In the genomic region with DNA sequence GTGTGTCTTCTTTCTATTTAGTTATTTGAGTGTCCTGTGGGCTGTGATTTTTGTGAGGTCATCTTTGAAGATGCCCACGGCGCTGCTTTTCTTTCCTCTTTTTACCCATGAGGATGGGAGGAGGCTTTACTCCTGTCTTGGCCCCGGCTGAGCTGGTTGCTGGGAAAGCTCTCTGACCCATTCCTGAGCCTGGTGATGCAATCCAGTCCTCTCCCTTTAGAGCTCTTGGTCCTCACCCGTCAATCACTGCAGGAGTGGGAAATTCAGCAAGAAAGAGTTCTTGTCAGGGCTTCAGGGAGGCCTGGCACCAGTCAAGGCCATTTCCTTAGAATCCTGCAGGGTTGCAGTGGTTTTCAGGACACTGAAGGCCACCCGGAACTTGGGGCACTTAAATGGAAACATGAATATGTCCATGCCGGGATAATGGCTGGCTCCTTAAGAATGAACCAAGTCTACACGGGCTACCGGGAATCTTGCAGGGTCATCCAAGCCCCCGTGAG, we compare ENCODE assay signal across 13 mouse cellular contexts.
"Had no signal": no experiment of that assay in that cellular context is flagged by ENCODE, and none has a peak within 500 bp of the region (broad histone marks: within the 10 kb centered on the region; RNA-seq: fewer than 3 reads in every experiment).

No protein-coding gene starts in this region.

- DNase-seq: kidney, postnatal 25 days; liver; liver, embryonic 13.5 days; liver, postnatal 0 days; lung, postnatal 14 days; right cerebral cortex, adult 18-20 months; right cerebral cortex, postnatal 25 days; thymus, postnatal 36 days had no signal

- H3K9me3 ChIP-seq: liver, embryonic 13.5 days; lung, embryonic 15.5 days; midbrain, embryonic 12.5 days had no signal

- H3K4me3 ChIP-seq: limb, embryonic 12.5 days; liver, embryonic 13.5 days; lung, embryonic 15.5 days; megakaryocyte, embryonic 14.5 days; midbrain, embryonic 12.5 days had no signal

- ATAC-seq: liver, postnatal 0 days had no signal

- H3K4me1 ChIP-seq: liver, embryonic 13.5 days; lung, embryonic 15.5 days had no signal

- H3K27ac ChIP-seq: limb, embryonic 12.5 days; liver, embryonic 13.5 days; lung, embryonic 15.5 days; macrophage; midbrain, embryonic 12.5 days had no signal

- H3K27me3 ChIP-seq: limb, embryonic 12.5 days; liver, embryonic 13.5 days; lung, embryonic 15.5 days; midbrain, embryonic 12.5 days had no signal

- H3K9ac ChIP-seq: limb, embryonic 12.5 days; liver, embryonic 13.5 days; liver, postnatal 0 days; lung, embryonic 15.5 days; midbrain, embryonic 12.5 days had no signal

- H3K4me2 ChIP-seq: limb, embryonic 12.5 days; liver, embryonic 13.5 days; lung, embryonic 15.5 days; midbrain, embryonic 12.5 days had no signal

- H3K36me3 ChIP-seq: limb, embryonic 12.5 days; liver, embryonic 13.5 days; lung, embryonic 15.5 days; midbrain, embryonic 12.5 days had no signal
